Mouse (Mus musculus) limb, embryonic 15.5 days (tissue): ENCODE data around the gene Adgrg1. TPM values are rescaled to one million over a fixed set of nuclear protein-coding genes. Genes with fewer than 3 reads are reported as not detected.

Source experiments
- ATAC-seq: fragments of 200-750 bp; cut with Nextera tagmentation; 2 replicates; pipeline ENCODE4 v1.8.0; 2017; ENCODE audit warnings: low read depth, moderate TSS enrichment; ENCODE audit not compliant: insufficient number of reproducible peaks, low FRiP score, low TSS enrichment
- H3K27ac ChIP-seq: fragments of 300-500 bp; sonication (generic); 2 replicates; pipeline ENCODE4 v1.5.1; 2015; ENCODE audit warnings: moderate library complexity, mild to moderate bottlenecking, inconsistent platforms
- H3K27me3 ChIP-seq: fragments of 300-500 bp; sonication (generic); 2 replicates; pipeline ENCODE4 v1.6.1; 2015; ENCODE audit warnings: inconsistent platforms
- H3K36me3 ChIP-seq: fragments of 300-500 bp; sonication (generic); 2 replicates; pipeline ENCODE4 v1.6.1; 2015; ENCODE audit warnings: inconsistent platforms
- H3K4me1 ChIP-seq: fragments of 300-500 bp; sonication (generic); 2 replicates; pipeline ENCODE4 v1.6.1; 2015; ENCODE audit warnings: inconsistent platforms
- H3K4me2 ChIP-seq: fragments of 300-500 bp; sonication (generic); 2 replicates; pipeline ENCODE4 v1.6.1; 2015; ENCODE audit warnings: mild to moderate bottlenecking, inconsistent platforms
- H3K4me3 ChIP-seq: fragments of 300-500 bp; sonication (generic); 2 replicates; pipeline ENCODE4 v1.5.1; 2015; ENCODE audit warnings: mild to moderate bottlenecking, inconsistent platforms
- H3K9ac ChIP-seq: fragments of 300-500 bp; sonication (generic); 2 replicates; pipeline ENCODE4 v1.6.1; 2015; ENCODE audit warnings: inconsistent platforms
- H3K9me3 ChIP-seq: fragments of 300-500 bp; sonication (generic); 2 replicates; pipeline ENCODE4 v1.6.1; 2016; ENCODE audit warnings: inconsistent platforms
- WGBS: fragments of 180-500 bp; shearing (Covaris S2); methylation state at CpG from one replicate; pipeline ENCODE4 v1.1.7; 2015; 5-methylcytosine and 5-hydroxymethylcytosine counted together
- polyA plus RNA-seq: library from polyadenylated mRNA; unstranded; fragments of >200 nt; fragmentation: Nextera tagmentation; extraction: Ambion mirVana; gene quantifications from 2 replicates; pipeline ENCODE4 v1.2.1, GENCODE M21; 2015

Adgrg1 gene
- polyA plus RNA-seq, 1 experiment from 2014 or later, result 25.0 TPM

- H3K9ac ChIP-seq, result no peak overlapping the region
- 51% methylated on average over 11 of the region's 11 CpGs for WGBS
- peak overlapping the region; percentile 52 for H3K27ac ChIP-seq
- no peaks in the 10 kb centered on the region for H3K36me3 ChIP-seq
- H3K4me1 ChIP-seq, result peaks cover 47% of the 10 kb centered on the region
- no peak overlapping the region for H3K4me3 ChIP-seq
- H3K9me3 ChIP-seq, result no peaks in the 10 kb centered on the region
- H3K4me2 ChIP-seq, result no peak overlapping the region
- no peak for ATAC-seq
- H3K27me3 ChIP-seq, result no peaks in the 10 kb centered on the region
These were observed 16.3 kb downstream of the Adgrg1 start for GRCm38 (mm10) chr8:94990598-94991453.

- Histone ChIP-seq H3K4me2 (no peak overlapping the region), H3K9ac (no peak overlapping the region), H3K27ac (peak overlapping the region; percentile 52; the same call in 1 of the 2 replicates), H3K4me1 (peaks cover 45% of the 10 kb centered on the region), H3K36me3 (no peaks in the 10 kb centered on the region), H3K4me3 (no peak overlapping the region), H3K9me3 (no peaks in the 10 kb centered on the region), H3K27me3 (no peaks in the 10 kb centered on the region)
- no peak for ATAC-seq
- WGBS, result 80% methylated on average over 9 of the region's 9 CpGs
These were observed 17.0 kb downstream of the Adgrg1 start for GRCm38 (mm10) chr8:94991454-94991994.

GRCm38 (mm10) chr8:94992010-94992409, 17.5 kb downstream of the Adgrg1 start:
- Histone ChIP-seq H3K9me3 (no peaks in the 10 kb centered on the region), H3K27me3 (no peaks in the 10 kb centered on the region), H3K4me1 (peaks cover 43% of the 10 kb centered on the region), H3K36me3 (no peaks in the 10 kb centered on the region), H3K4me3 (no peak overlapping the region), H3K9ac (no peak overlapping the region), H3K4me2 (no peak overlapping the region), H3K27ac (peak overlapping the region; percentile 59; the same call in 1 of the 2 replicates)
- 73% methylated on average over 4 of the region's 4 CpGs for WGBS
- no peak for ATAC-seq

- no peaks in the 10 kb centered on the region for H3K27me3 ChIP-seq
- 63% methylated on average over 5 of the region's 5 CpGs for WGBS
- no peak overlapping the region for H3K4me3 ChIP-seq
- H3K9me3 ChIP-seq, result no peaks in the 10 kb centered on the region
- H3K27ac ChIP-seq, result peak overlapping the region; percentile 59
- H3K9ac ChIP-seq, result no peak overlapping the region
- H3K4me1 ChIP-seq, result peaks cover 46% of the 10 kb centered on the region
- no peak overlapping the region for H3K4me2 ChIP-seq
- no peaks in the 10 kb centered on the region for H3K36me3 ChIP-seq
- no peak for ATAC-seq
These were observed 18.0 kb downstream of the Adgrg1 start for GRCm38 (mm10) chr8:94992534-94992933.

- peak overlapping the region; percentile 59 for H3K27ac ChIP-seq
- WGBS, result 67% methylated on average over 9 of the region's 9 CpGs
These were observed 18.6 kb downstream of the Adgrg1 start for GRCm38 (mm10) chr8:94992996-94993724.

GRCm38 (mm10) chr8:94994006-94994405, 19.5 kb downstream of the Adgrg1 start:
- H3K9ac ChIP-seq, result no peak overlapping the region
- no peaks in the 10 kb centered on the region for H3K9me3 ChIP-seq
- peak overlapping the region; percentile 13; the same call in 1 of the 2 replicates for H3K27ac ChIP-seq
- H3K4me2 ChIP-seq, result no peak overlapping the region; the same call in 1 of the 2 replicates
- peaks cover 55% of the 10 kb centered on the region for H3K4me1 ChIP-seq
- ATAC-seq, result no peak
- H3K36me3 ChIP-seq, result no peaks in the 10 kb centered on the region
- H3K4me3 ChIP-seq, result no peak overlapping the region
- no peaks in the 10 kb centered on the region for H3K27me3 ChIP-seq
- WGBS, result 3% methylated on average over 14 of the region's 14 CpGs

More at GRCm38 (mm10) chr8:94992996-94993724, 18.6 kb downstream of the Adgrg1 start:
- no peak overlapping the region for H3K4me2 ChIP-seq
- H3K9ac ChIP-seq, result no peak overlapping the region
- no peaks in the 10 kb centered on the region for H3K36me3 ChIP-seq
- H3K9me3 ChIP-seq, result no peaks in the 10 kb centered on the region
- ATAC-seq, result no peak
- H3K4me1 ChIP-seq, result peaks cover 50% of the 10 kb centered on the region
- H3K27me3 ChIP-seq, result no peaks in the 10 kb centered on the region
- no peak overlapping the region for H3K4me3 ChIP-seq

GRCm38 (mm10) chr8:94994510-94994909, 20.0 kb downstream of the Adgrg1 start:
- Histone ChIP-seq H3K27ac (peak overlapping the region; percentile 13; the same call in 1 of the 2 replicates), H3K9ac (no peak overlapping the region), H3K9me3 (no peaks in the 10 kb centered on the region), H3K27me3 (no peaks in the 10 kb centered on the region), H3K36me3 (no peaks in the 10 kb centered on the region), H3K4me3 (no peak overlapping the region), H3K4me2 (no peak overlapping the region), H3K4me1 (peaks cover 60% of the 10 kb centered on the region)
- WGBS, result 28% methylated on average over 1 of the region's 1 CpGs
- no peak for ATAC-seq

- no peak for ATAC-seq
- no peak overlapping the region for H3K9ac ChIP-seq
- WGBS, result 70% methylated on average over 5 of the region's 5 CpGs
- no peak overlapping the region for H3K27ac ChIP-seq
- peaks cover 64% of the 10 kb centered on the region for H3K4me1 ChIP-seq
- no peaks in the 10 kb centered on the region for H3K27me3 ChIP-seq
- H3K4me3 ChIP-seq, result no peak overlapping the region
- H3K4me2 ChIP-seq, result no peak overlapping the region
- no peaks in the 10 kb centered on the region for H3K9me3 ChIP-seq
- H3K36me3 ChIP-seq, result no peaks in the 10 kb centered on the region
These were observed 20.9 kb downstream of the Adgrg1 start for GRCm38 (mm10) chr8:94995336-94995893.

GRCm38 (mm10) chr8:94996037-94996436, 21.5 kb downstream of the Adgrg1 start:
- H3K27me3 ChIP-seq, result no peaks in the 10 kb centered on the region
- H3K9ac ChIP-seq, result no peak overlapping the region
- H3K36me3 ChIP-seq, result no peaks in the 10 kb centered on the region
- ATAC-seq, result no peak
- no peak overlapping the region for H3K27ac ChIP-seq
- H3K4me1 ChIP-seq, result peaks cover 65% of the 10 kb centered on the region
- no peak overlapping the region for H3K4me3 ChIP-seq
- H3K4me2 ChIP-seq, result no peak overlapping the region
- 70% methylated on average over 12 of the region's 12 CpGs for WGBS
- H3K9me3 ChIP-seq, result no peaks in the 10 kb centered on the region

- no peak for ATAC-seq
- peaks cover 57% of the 10 kb centered on the region for H3K4me1 ChIP-seq
- no peak overlapping the region for H3K9ac ChIP-seq
- H3K27ac ChIP-seq, result no peak overlapping the region
- H3K36me3 ChIP-seq, result no peaks in the 10 kb centered on the region
- no peak overlapping the region for H3K4me3 ChIP-seq
- H3K27me3 ChIP-seq, result no peaks in the 10 kb centered on the region
- no peaks in the 10 kb centered on the region for H3K9me3 ChIP-seq
- no peak overlapping the region for H3K4me2 ChIP-seq
- WGBS, result 56% methylated on average over 6 of the region's 6 CpGs
These were observed 22.6 kb downstream of the Adgrg1 start for GRCm38 (mm10) chr8:94996899-94997856.

GRCm38 (mm10) chr8:94997857-94998243, 23.3 kb downstream of the Adgrg1 start:
- Histone ChIP-seq H3K27me3 (no peaks in the 10 kb centered on the region), H3K9me3 (no peaks in the 10 kb centered on the region), H3K4me1 (peaks cover 54% of the 10 kb centered on the region), H3K36me3 (no peaks in the 10 kb centered on the region), H3K4me2 (no peak overlapping the region), H3K27ac (no peak overlapping the region), H3K4me3 (no peak overlapping the region), H3K9ac (no peak overlapping the region)
- ATAC-seq, result no peak
- WGBS, result 77% methylated on average over 6 of the region's 6 CpGs
